Mouse (Mus musculus) midbrain, embryonic 10.5 days (tissue): ENCODE data around the gene Gm13271. TPM values are rescaled to one million over a fixed set of nuclear protein-coding genes. Genes with fewer than 3 reads are reported as not detected.
"Not testable (repeated sequence)": the region's sequence is repeated elsewhere in the genome, so short reads cannot be mapped to it uniquely, and the experiment has no call there.

Source experiments
- DNase-seq: peaks from one replicate; pipeline ENCODE4 v3.0.0-alpha.2; 2017; ENCODE audit warnings: low spot score
- H3K27ac ChIP-seq: fragments of 300-500 bp; sonication (generic); replicated peaks from 2 replicates; pipeline ENCODE4 v1.5.1; 2016; ENCODE audit warnings: mild to moderate bottlenecking
- H3K27me3 ChIP-seq: fragments of 300-500 bp; sonication (generic); 2 replicates; pipeline ENCODE4 v1.6.1; 2016; ENCODE audit warnings: low read depth, mild to moderate bottlenecking; ENCODE audit not compliant: poor library complexity, severe bottlenecking
- H3K36me3 ChIP-seq: fragments of 300-500 bp; sonication (generic); 2 replicates; pipeline ENCODE4 v1.6.1; 2016; ENCODE audit warnings: mild to moderate bottlenecking, moderate library complexity
- H3K4me1 ChIP-seq: fragments of 300-500 bp; sonication (generic); 2 replicates; pipeline ENCODE4 v1.6.1; 2016
- H3K4me3 ChIP-seq: fragments of 300-500 bp; sonication (generic); 2 replicates; pipeline ENCODE4 v1.5.1; 2016; ENCODE audit warnings: mild to moderate bottlenecking, moderate library complexity
- H3K9me3 ChIP-seq: fragments of 300-500 bp; sonication (generic); replicated peaks from 2 replicates; pipeline ENCODE4 v1.6.1; 2016; ENCODE audit warnings: mild to moderate bottlenecking
- WGBS: fragments of 180-500 bp; shearing (Covaris S2); methylation state at CpG from one replicate; pipeline ENCODE4 v1.1.7; 2016; 5-methylcytosine and 5-hydroxymethylcytosine counted together
- polyA plus RNA-seq: library from polyadenylated mRNA; unstranded; fragments of >200 nt; fragmentation: Nextera tagmentation; extraction: Ambion mirVana; gene quantifications from 2 replicates; pipeline ENCODE4 v1.2.1, GENCODE M21; 2016

Gm13271 gene
- polyA plus RNA-seq, 1 experiment from 2014 or later: not detected

- Histone ChIP-seq H3K4me3 (no peak overlapping the region), H3K9me3 (no peaks in the 10 kb centered on the region), H3K27me3 (no peaks in the 10 kb centered on the region), H3K4me1 (peaks cover 8% of the 10 kb centered on the region), H3K36me3 (no peaks in the 10 kb centered on the region), H3K27ac (no peak overlapping the region)
- DNase-seq: no peak
- WGBS: 90% methylated on average over 4 of the region's 4 CpGs
These were observed 13.2 kb upstream of the Gm13271 start for GRCm38 (mm10) chr4:88741426-88741825.

GRCm38 (mm10) chr4:88742771-88743371 lies 11.8 kb upstream of the Gm13271 start:
- DNase-seq: no peak
- Histone ChIP-seq H3K4me3 (no peak overlapping the region), H3K27ac (no peak overlapping the region), H3K9me3 (no peaks in the 10 kb centered on the region), H3K27me3 (no peaks in the 10 kb centered on the region), H3K4me1 (peaks cover 8% of the 10 kb centered on the region), H3K36me3 (no peaks in the 10 kb centered on the region)
- 82% methylated on average over 7 of the region's 7 CpGs for WGBS

DNA sequence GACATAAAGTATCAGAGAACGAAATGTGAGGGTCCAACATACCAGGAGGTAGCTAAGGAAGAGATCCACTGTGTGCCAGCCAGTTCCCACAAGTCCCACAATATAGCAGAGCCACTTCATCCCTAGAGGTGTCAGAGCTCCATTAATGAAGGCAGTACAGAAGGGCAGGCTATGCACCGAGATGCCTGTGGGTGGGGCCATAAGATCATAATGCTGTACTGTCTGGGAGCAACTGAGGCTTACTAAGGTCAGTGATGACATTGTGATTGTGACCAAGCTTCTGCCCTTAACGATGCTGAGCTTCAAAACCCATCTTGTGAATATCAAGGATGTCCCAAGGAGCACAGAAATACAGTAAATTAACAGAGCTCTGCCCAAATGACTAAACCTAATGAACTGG lies 10.5 kb upstream of the Gm13271 start:
- Histone ChIP-seq H3K9me3 (no peaks in the 10 kb centered on the region), H3K36me3 (no peaks in the 10 kb centered on the region), H3K27ac (no peak overlapping the region), H3K4me3 (no peak overlapping the region), H3K4me1 (peaks cover 8% of the 10 kb centered on the region), H3K27me3 (no peaks in the 10 kb centered on the region)
- DNase-seq: no peak
- 85% methylated on average over 3 of the region's 3 CpGs for WGBS

GRCm38 (mm10) chr4:88749926-88750325 lies 4.7 kb upstream of the Gm13271 start:
- H3K4me1 ChIP-seq: peaks cover 8% of the 10 kb centered on the region
- no peaks in the 10 kb centered on the region for H3K27me3 ChIP-seq
- H3K27ac ChIP-seq: no peak overlapping the region
- DNase-seq: no peak
- H3K36me3 ChIP-seq: no peaks in the 10 kb centered on the region
- WGBS: 68% methylated on average over 6 of the region's 6 CpGs
- no peak overlapping the region for H3K4me3 ChIP-seq
- H3K9me3 ChIP-seq: no peaks in the 10 kb centered on the region

DNA sequence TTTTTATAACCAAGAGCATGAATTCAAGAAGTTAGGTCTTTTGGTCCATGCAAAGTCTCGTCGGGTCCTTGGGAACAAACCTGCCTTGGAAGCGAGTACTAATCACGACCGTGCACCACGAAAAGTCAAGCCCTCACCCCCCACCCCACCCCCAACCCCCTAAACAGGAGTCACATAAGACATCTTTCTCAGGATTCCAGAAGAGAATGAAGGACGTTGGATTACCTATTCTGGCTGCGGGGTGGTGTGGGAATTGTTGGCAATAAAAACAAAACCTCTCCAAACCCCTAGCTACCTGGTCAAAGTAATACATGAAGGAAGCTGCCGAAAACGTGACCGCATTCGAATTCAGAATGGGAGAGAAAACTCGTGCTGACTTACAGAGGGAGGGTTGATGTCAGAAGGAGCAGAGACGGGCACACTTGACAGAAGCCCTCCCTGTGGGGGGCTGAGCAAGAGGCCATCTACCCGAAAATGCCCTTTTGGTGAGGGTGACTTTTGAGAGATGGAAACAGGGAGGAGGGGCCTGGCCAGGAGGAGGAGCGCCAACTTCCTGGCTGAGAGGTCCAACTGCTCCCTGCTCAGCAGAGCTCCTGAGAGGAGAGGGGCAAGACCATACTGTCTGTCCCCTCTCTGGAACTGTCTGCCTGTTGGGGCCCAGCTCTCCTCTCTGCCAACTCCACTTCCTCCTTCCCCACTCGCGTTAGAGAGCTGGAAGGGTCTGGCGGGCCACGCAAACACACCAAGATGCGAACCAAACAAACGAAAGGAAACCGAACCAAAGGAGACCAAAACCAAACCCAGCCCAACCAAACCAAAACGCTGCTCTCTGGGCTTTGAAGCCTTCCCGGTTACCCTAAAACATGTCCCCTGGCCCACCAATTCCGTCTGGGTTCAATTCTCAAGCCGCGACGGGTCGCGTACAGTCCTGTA lies 2.2 kb downstream of the Gm13271 start:
- H3K27me3 ChIP-seq, H3K9me3 ChIP-seq, H3K36me3 ChIP-seq: not testable (repeated sequence)
- H3K27ac ChIP-seq: peak overlapping the region; percentile 86
- DNase-seq: peak; percentile 50
- H3K4me3 ChIP-seq: peak overlapping the region; percentile 63
- peaks cover 13% of the 10 kb centered on the region for H3K4me1 ChIP-seq
- WGBS: 13% methylated on average over 29 of the region's 31 CpGs

DNA sequence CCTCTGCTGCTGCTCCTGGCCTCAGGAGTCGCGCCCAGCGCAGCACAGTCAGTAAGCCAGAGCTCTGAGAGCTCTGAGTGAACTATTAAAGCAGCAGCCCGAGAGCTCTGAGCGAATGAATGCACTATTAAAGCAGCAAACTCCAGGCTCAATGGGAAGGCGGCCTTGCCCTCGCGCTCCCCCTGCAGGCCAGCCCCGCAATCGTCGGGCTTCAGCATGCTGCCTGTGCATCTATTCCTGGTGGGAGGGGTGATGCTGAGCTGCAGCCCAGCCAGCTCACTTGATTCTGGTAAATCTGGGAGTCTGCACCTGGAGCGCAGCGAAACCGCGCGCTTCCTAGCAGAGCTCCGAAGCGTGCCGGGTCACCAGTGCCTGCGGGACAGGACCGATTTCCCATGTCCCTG lies 3.0 kb downstream of the Gm13271 start:
- not testable (repeated sequence) for H3K9me3 ChIP-seq, H3K36me3 ChIP-seq, H3K27me3 ChIP-seq
- WGBS: under 1% methylated on average over 21 of the region's 21 CpGs
- Histone ChIP-seq H3K4me1 (peaks cover 14% of the 10 kb centered on the region), H3K4me3 (peak overlapping the region; percentile 63), H3K27ac (peak overlapping the region; percentile 86)
- peak; percentile 87 for DNase-seq

DNA sequence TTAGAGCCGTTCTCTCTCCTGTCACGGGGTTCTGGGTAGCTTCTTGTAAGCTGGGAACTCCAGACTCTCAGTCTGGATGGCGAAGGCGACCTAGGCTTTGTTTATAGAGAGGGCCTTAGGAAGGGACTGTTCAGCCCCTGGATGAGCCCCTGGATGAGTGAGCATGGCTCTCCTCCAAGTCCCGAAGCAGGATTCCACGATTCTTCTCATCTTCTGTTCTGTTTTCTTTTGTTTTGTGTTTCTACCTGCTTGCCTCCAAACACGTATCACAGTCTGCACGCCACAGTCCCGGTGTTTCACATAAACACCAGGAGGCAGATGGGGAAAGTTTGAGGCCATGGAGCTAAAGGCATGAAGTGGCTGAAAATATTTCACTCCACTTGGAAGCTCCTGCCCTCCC lies 4.1 kb downstream of the Gm13271 start:
- H3K27me3 ChIP-seq, H3K9me3 ChIP-seq, H3K4me3 ChIP-seq, H3K27ac ChIP-seq, DNase-seq, H3K36me3 ChIP-seq: not testable (repeated sequence)
- 91% methylated on average over 9 of the region's 9 CpGs for WGBS
- peaks cover 17% of the 10 kb centered on the region for H3K4me1 ChIP-seq

DNA sequence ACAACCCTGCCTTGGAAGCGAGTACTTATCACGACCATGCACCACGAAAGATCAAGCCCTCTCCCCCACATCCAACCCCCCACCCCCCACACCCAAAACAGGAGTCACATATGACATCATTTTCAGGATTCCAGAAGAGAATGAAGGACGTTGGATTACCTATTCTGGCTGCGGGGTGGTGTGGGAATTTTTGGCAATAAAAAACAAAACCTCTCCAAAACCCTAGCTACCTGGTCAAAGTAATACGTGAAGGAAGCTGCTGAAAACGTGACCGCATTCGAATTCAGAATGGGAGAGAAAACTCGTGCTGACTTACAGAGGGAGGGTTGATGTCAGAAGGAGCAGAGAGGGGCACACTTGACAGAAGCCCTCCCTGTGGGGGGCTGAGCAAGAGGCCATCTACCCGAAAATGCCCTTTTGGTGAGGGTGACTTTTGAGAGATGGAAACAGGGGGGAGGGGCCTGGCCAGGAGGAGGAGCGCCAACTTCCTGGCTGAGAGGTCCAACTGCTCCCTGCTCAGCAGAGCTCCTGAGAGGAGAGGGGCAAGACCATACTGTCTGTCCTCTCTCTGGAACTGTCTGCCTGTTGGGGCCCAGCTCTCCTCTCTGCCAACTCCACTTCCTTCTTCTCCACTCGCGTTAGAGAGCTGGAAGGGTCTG lies 5.1 kb downstream of the Gm13271 start, which contains the start of gene Gm13283:
Gm13283 (plus strand) TSS at position 510 of the 659 bp plus-strand sequence.
- not testable (repeated sequence) for H3K27me3 ChIP-seq, H3K27ac ChIP-seq
- WGBS: 25% methylated on average over 10 of the region's 14 CpGs

GRCm38 (mm10) chr4:88760431-88760830 lies 5.8 kb downstream of the Gm13271 start:
- not testable (repeated sequence) for H3K9me3 ChIP-seq, H3K27ac ChIP-seq, H3K36me3 ChIP-seq, H3K27me3 ChIP-seq
- Histone ChIP-seq H3K4me3 (peak overlapping the region; percentile 44), H3K4me1 (peaks cover 17% of the 10 kb centered on the region)
- peak; percentile 77 for DNase-seq
- under 1% methylated on average over 26 of the region's 28 CpGs for WGBS

More for the DNA sequence above, 5.1 kb downstream of the Gm13271 start, which contains the start of gene Gm13283:
- not testable (repeated sequence) for DNase-seq, H3K36me3 ChIP-seq, H3K9me3 ChIP-seq
- Histone ChIP-seq H3K4me3 (peak within 1 kb of the TSS; percentile 44), H3K4me1 (peaks cover 17% of the 10 kb centered on the region)

GRCm38 (mm10) chr4:88761776-88762175 lies 7.1 kb downstream of the Gm13271 start:
- H3K27me3 ChIP-seq, DNase-seq, H3K4me3 ChIP-seq, H3K27ac ChIP-seq, H3K36me3 ChIP-seq, H3K9me3 ChIP-seq: not testable (repeated sequence)
- H3K4me1 ChIP-seq: peaks cover 10% of the 10 kb centered on the region; the same call in 1 of the 2 replicates
- WGBS: 66% methylated on average over 6 of the region's 8 CpGs

GRCm38 (mm10) chr4:88762341-88762740 lies 7.7 kb downstream of the Gm13271 start:
- H3K27ac ChIP-seq, H3K9me3 ChIP-seq, H3K36me3 ChIP-seq, H3K4me3 ChIP-seq, H3K27me3 ChIP-seq, DNase-seq: not testable (repeated sequence)
- peaks cover 10% of the 10 kb centered on the region; the same call in 1 of the 2 replicates for H3K4me1 ChIP-seq
- 55% methylated on average over 9 of the region's 9 CpGs for WGBS

GRCm38 (mm10) chr4:88763384-88764018 lies 8.8 kb downstream of the Gm13271 start:
- 4% methylated on average over 30 of the region's 42 CpGs for WGBS
- H3K27ac ChIP-seq: not testable (repeated sequence)
- peak; percentile 81 for DNase-seq

More at GRCm38 (mm10) chr4:88763384-88764018, 8.8 kb downstream of the Gm13271 start:
- Histone ChIP-seq H3K4me1 (peaks cover 10% of the 10 kb centered on the region; the same call in 1 of the 2 replicates), H3K4me3 (peak overlapping the region; percentile 41)
- H3K9me3 ChIP-seq, H3K36me3 ChIP-seq, H3K27me3 ChIP-seq: not testable (repeated sequence)
